Mouse (Mus musculus): ENCODE results near the gene Sh3glb2. TPM values are rescaled to one million over a fixed set of nuclear protein-coding genes. Genes with fewer than 3 reads are reported as not detected.

Sh3glb2 gene
- total RNA-seq, 2 experiments from 2014 or later, result 255 to 284 TPM

GRCm38 (mm10) chr2:30336174-30336915 is 22.8 kb downstream of the Sh3glb2 start:
- no peak for DNase-seq

- no peak for DNase-seq
Measured at GRCm38 (mm10) chr2:30335324-30335723, 23.8 kb downstream of the Sh3glb2 start.

DNA sequence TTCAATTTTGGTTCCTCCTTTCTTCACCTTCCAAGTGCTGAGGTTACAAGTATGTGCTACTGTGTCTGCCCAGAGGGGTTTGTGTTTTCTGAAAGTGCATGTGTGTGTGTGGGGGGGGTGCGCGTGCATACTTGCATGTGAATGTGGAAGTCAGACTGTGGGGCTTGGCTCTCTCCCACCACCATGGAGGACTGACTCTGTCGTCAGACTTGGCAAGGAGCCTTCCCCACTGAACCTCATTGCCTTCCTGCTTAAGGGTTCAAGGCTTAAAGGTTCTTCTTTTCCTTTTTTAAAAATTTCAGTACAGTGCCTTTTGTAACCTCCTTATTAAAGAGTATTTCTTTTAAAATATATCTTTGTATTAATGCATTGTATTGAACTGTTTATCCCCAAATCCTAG is 30.3 kb downstream of the Sh3glb2 start:
- DNase-seq, result no peak

- no peak for DNase-seq
Measured at GRCm38 (mm10) chr2:30327276-30327675, 31.9 kb downstream of the Sh3glb2 start.

GRCm38 (mm10) chr2:30325296-30325695 is 33.8 kb downstream of the Sh3glb2 start:
- DNase-seq, result no peak

GRCm38 (mm10) chr2:30323111-30323510 is 36.0 kb downstream of the Sh3glb2 start:
- DNase-seq, result no peak

DNA sequence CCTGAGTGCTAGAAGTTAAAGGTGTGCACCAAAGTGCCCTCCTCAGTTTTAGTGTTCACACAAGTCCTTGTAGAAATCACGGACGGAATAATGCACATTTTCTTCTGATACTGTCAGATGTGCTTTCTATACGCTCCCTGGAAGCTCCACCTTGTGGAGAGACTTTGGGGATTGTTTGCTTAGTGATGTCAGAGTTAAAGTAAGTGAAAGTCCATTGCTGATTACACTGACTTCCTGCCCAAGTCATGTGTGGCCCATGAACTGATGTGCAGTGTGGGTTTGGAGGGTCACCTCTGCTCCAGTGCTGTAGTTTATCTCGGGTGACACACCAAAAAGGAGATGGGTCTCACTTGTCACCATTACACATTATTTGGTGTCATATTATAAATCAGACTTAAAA is 39.9 kb downstream of the Sh3glb2 start:
- DNase-seq, result no peak

DNA sequence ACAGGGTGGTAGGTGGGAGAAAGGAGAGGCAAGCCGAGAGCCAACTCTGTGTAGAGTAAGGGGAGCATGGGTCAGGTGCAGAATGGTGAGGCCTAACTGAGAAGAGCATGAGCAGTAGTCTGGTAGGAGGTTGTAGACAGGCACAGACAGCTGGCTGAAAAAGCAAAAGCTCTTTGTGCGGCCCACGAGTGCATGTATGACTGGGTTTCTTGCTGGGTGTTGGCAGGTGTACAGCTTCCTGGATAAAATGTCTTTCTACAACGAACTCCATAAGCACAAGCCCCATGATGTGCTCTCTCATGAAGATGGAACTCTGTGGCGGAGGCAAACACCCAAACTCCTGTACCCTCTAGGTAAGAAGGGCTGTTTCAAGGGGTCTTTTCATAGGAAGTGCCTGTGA is 42.2 kb downstream of the Sh3glb2 start:
- no peak for DNase-seq

GRCm38 (mm10) chr2:30316136-30316535 is 43.0 kb downstream of the Sh3glb2 start:
- no peak for DNase-seq

DNA sequence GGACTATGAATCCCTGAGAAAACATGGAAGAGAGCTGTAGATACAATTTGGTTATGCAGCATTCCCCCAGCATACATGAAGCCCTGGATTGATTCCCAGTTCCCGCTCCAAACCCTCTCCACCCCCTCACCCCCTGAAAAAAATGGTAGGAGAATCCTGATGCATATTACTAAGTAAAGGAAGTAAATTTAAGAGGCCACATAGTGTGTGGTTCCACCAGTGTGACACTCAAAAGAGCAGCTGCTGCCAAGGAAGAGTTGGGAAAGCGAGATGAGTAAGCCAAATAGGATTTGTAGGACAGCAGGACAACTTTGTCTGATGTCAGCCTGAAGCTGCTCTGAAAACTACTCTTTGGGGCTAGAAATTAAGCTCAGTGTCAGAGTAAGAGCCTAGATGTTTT is 47.7 kb downstream of the Sh3glb2 start:
- DNase-seq, result no peak

DNA sequence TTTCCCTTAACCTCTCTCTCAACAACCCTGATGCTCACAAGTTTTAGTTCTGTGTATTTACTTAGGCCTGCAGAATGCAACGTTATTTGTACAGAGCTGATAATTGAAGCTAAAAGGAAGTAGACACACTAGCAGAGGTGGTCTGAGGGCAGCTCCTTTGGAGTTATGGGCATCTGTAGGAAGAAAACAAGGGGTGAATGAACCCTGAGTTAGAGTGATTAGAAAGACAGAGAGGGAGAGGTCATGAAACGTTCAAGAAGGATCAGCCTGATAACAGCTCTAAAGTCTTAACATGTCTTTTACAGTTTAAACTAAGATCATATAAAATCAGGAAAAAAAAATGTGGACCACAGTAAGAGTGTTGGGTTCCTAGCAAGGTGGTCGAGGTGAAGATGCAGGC is 49.8 kb downstream of the Sh3glb2 start:
- DNase-seq, result no peak

DNA sequence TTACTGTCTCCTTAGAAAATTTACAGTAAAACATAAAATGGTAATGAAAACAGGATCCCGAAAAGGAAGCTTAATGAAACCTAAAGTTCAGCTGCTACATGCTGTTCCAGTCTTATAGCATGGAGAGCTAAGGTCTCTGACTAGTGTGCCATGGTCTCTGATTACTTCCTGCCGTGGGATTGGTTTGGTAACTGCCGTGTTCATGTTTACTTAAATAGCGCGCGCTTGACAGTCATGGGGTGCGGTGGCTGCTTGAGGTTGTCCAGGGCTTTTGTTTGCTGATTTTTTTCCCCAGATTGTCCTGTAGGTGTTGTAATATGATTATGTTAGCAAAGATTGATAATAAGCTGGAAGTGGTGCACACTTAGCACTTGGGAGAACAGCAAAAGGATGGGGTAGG is 53.0 kb downstream of the Sh3glb2 start:
- DNase-seq, result no peak

GRCm38 (mm10) chr2:30299966-30300365 is 59.2 kb downstream of the Sh3glb2 start:
- DNase-seq, result no peak

DNA sequence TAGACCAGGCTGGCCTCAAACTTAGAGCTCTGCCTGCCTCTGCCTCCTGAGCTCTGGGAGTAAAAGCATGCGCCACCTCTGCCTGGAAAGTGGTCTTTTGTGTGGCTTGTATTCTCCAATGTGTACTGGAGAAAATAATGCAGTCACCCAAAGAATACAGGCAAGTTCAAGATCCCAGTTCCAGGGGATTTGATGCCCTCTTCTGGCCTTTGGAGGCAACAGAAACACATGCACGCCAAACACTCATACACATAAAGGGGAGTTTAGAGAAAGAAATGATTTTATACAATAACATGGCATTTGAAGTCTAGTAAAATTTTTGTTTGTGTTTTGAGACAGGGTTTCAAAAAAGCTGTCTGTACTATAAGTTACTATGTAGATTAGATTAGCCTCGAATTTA is 59.6 kb downstream of the Sh3glb2 start:
- DNase-seq, result no peak

Small RNA genes lying within 50 kb of the gene (microRNA-seq; reads per million reads assigned to microRNA genes)
- gene Gm47292, result 0 reads per million in 2 experiments

Other genes with a start within 250 kb of the Sh3glb2 start
- 100 to 1,000 TPM; 189 to 198 TPM for gene Zer1, start 234.8 kb downstream of the Sh3glb2 start, total RNA-seq (2021)
- gene Tbc1d13, start 225.6 kb downstream of the Sh3glb2 start, total RNA-seq (2021), result 10 to 100 TPM; 58.5 to 61.7 TPM
- gene Endog, start 187.8 kb downstream of the Sh3glb2 start, total RNA-seq (2021), result 10 to 100 TPM; 21.3 to 21.9 TPM
- gene Spout1, start 180.9 kb downstream of the Sh3glb2 start, total RNA-seq (2021), result 10 to 100 TPM; 34.5 to 37.2 TPM
- gene Kyat1, start 153.5 kb downstream of the Sh3glb2 start, total RNA-seq (2021), result 10 to 100 TPM; 16.0 to 16.2 TPM
- 10 to 100 TPM; 52.4 to 57.5 TPM for gene Lrrc8a, start 121.6 kb downstream of the Sh3glb2 start, total RNA-seq (2021)
- gene Gm28035, start 118.8 kb downstream of the Sh3glb2 start, total RNA-seq (2021), result 10 to 100 TPM in 1 of 2 experiments, 1 to 10 TPM in 1; 9.2 to 11.1 TPM
- gene Phyhd1, start 93.1 kb downstream of the Sh3glb2 start, total RNA-seq (2021), result 10 to 100 TPM; 16.8 to 21.9 TPM
- gene Gm28038, start 78.3 kb downstream of the Sh3glb2 start, total RNA-seq (2021), result not detected
- gene Dolk, start 73.0 kb downstream of the Sh3glb2 start, total RNA-seq (2021), result 10 to 100 TPM; 20.9 to 22.2 TPM
- gene Nup188, start 72.9 kb downstream of the Sh3glb2 start, total RNA-seq (2021), result 10 to 100 TPM; 21.1 to 23.4 TPM
- gene Miga2, start 4.9 kb upstream of the Sh3glb2 start, total RNA-seq (2021), result 100 to 1,000 TPM; 108 to 121 TPM
- gene Dolpp1, start 32.9 kb upstream of the Sh3glb2 start, total RNA-seq (2021), result 10 to 100 TPM; 26.8 to 28.6 TPM
- 10 to 100 TPM; 42.5 to 46.1 TPM for gene Crat, start 56.5 kb upstream of the Sh3glb2 start, total RNA-seq (2021)
- gene Ptpa, start 56.7 kb upstream of the Sh3glb2 start, total RNA-seq (2021), result 100 to 1,000 TPM; 166 to 168 TPM
- gene Ier5l, start 114.9 kb upstream of the Sh3glb2 start, total RNA-seq (2021), result 10 to 100 TPM; 10.4 to 12.7 TPM
- gene Cstad, start 235.7 kb upstream of the Sh3glb2 start, total RNA-seq (2021), result 1 to 10 TPM; 3.5 to 4.0 TPM

All from layer of hippocampus, postnatal 36 days (tissue).